Mouse (Mus musculus) ovary, adult 2 months (tissue): ENCODE results near the gene Vav2. TPM values are rescaled to one million over a fixed set of nuclear protein-coding genes. Genes with fewer than 3 reads are reported as not detected.

Experiments
- polyA plus RNA-seq: library from polyadenylated mRNA; depleted of rRNA; stranded (reverse); fragments of >200 nt; gene quantifications from 2 replicates; pipeline ENCODE4 v1.2.3, GENCODE M21; 2012; rRNA removed

Gene Vav2
- polyA plus RNA-seq = 30.1 and 32.3 TPM in 2 replicates

GRCm38 (mm10) chr2:27426855-27427457, at the start of gene Vav2:
TSS of gene Vav2 (minus strand) at chr2:27427033.

GRCm38 (mm10) chr2:27441767-27442707, 15.2 kb upstream of the Vav2 start, which contains the start of gene Brd3os:
TSS of gene Brd3os (plus strand) at chr2:27442324.

DNA sequence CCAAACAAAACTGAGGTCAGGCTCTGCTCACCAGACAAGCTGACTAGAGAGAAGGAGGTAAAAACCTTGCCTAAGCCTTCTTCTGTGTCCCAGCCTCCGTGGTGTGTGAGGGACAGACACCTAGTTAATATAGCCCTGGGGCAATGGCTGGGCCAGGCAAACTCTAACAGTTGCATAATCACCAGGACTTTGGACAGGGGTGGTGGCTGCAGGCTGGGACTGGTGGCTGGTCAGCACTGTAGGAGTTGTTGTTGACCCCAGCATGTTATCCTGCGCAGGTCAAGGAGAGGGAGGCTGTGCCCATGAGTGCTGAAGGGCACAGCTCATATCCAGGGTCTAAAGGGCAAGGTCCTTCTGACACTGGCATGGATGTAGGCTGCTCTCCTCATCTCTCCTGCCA, 178.6 kb downstream of the Vav2 start, which contains the start of gene Sardh:
TSS of gene Sardh (minus strand) at position 127 of the 400 bp plus-strand sequence.

Other genes starting within 250 kb of the Vav2 start
- gene Sardh, start 178.7 kb downstream of the Vav2 start, polyA plus RNA-seq = 53.5 and 59.8 TPM in 2 replicates
- 26.6 and 28.4 TPM in 2 replicates for gene Brd3os, start 15.3 kb upstream of the Vav2 start, polyA plus RNA-seq
- gene Brd3, start 80.6 kb upstream of the Vav2 start, polyA plus RNA-seq = 37.5 and 47.7 TPM in 2 replicates
- gene Wdr5, start 88.1 kb upstream of the Vav2 start, polyA plus RNA-seq = 52.3 and 70.0 TPM in 2 replicates
- gene Rxra, start 249.4 kb upstream of the Vav2 start, polyA plus RNA-seq = 79.9 TPM in 2 replicates